Mouse (Mus musculus) forebrain, embryonic 10.5 days (tissue): Measurements from ENCODE around the gene Arf3. TPM values are rescaled to one million over a fixed set of nuclear protein-coding genes. Genes with fewer than 3 reads are reported as not detected.

Source experiments
- DNase-seq: peaks from one replicate; pipeline ENCODE4 v3.0.0-alpha.2; 2017; ENCODE audit warnings: low spot score; ENCODE audit errors: extremely low spot score
- H3K27ac ChIP-seq: fragments of 300-500 bp; sonication (generic); 2 replicates; pipeline ENCODE4 v1.5.1; 2016; ENCODE audit warnings: mild to moderate bottlenecking
- H3K27me3 ChIP-seq: fragments of 300-500 bp; sonication (generic); 2 replicates; pipeline ENCODE4 v1.6.1; 2016; ENCODE audit warnings: mild to moderate bottlenecking; ENCODE audit not compliant: poor library complexity, severe bottlenecking
- H3K36me3 ChIP-seq: fragments of 300-500 bp; sonication (generic); replicated peaks from 2 replicates; pipeline ENCODE4 v1.6.1; 2016; ENCODE audit warnings: mild to moderate bottlenecking, moderate library complexity
- H3K4me1 ChIP-seq: fragments of 300-500 bp; sonication (generic); 2 replicates; pipeline ENCODE4 v1.6.1; 2016
- H3K4me3 ChIP-seq: fragments of 300-500 bp; sonication (generic); 2 replicates; pipeline ENCODE4 v1.5.1; 2016; ENCODE audit warnings: mild to moderate bottlenecking, moderate library complexity
- H3K9me3 ChIP-seq: fragments of 300-500 bp; sonication (generic); 2 replicates; pipeline ENCODE4 v1.6.1; 2016; ENCODE audit warnings: mild to moderate bottlenecking, moderate library complexity
- WGBS: fragments of 180-500 bp; shearing (Covaris S2); methylation state at CpG from one replicate; pipeline ENCODE4 v1.1.7; 2016; 5-methylcytosine and 5-hydroxymethylcytosine counted together
- polyA plus RNA-seq: library from polyadenylated mRNA; unstranded; fragments of >200 nt; fragmentation: Nextera tagmentation; extraction: Ambion mirVana; gene quantifications from 2 replicates; pipeline ENCODE4 v1.2.1, GENCODE M21; 2016

Gene Arf3
- polyA plus RNA-seq, 1 experiment from 2014 or later: 42.1 TPM

GRCm38 (mm10) chr15:98737881-98738280, 25.1 kb downstream of the Arf3 start:
- Histone ChIP-seq H3K4me1 (no peaks in the 10 kb centered on the region), H3K9me3 (no peaks in the 10 kb centered on the region), H3K36me3 (peaks cover 80% of the 10 kb centered on the region), H3K27ac (no peak overlapping the region), H3K4me3 (no peak overlapping the region), H3K27me3 (no peaks in the 10 kb centered on the region)
- no peak for DNase-seq

GRCm38 (mm10) chr15:98736521-98736920, 26.5 kb downstream of the Arf3 start:
- 90% methylated on average over 10 of the region's 10 CpGs for WGBS

GRCm38 (mm10) chr15:98733976-98734566, 28.9 kb downstream of the Arf3 start:
- WGBS: 89% methylated on average over 5 of the region's 5 CpGs
- no peak for DNase-seq

More at GRCm38 (mm10) chr15:98736521-98736920, 26.5 kb downstream of the Arf3 start:
- Histone ChIP-seq H3K27ac (no peak overlapping the region), H3K4me1 (peaks cover 5% of the 10 kb centered on the region), H3K4me3 (no peak overlapping the region), H3K9me3 (no peaks in the 10 kb centered on the region), H3K36me3 (peaks cover 66% of the 10 kb centered on the region), H3K27me3 (no peaks in the 10 kb centered on the region)
- no peak for DNase-seq

GRCm38 (mm10) chr15:98733370-98733769, 29.6 kb downstream of the Arf3 start:
- H3K36me3 ChIP-seq: peaks cover 34% of the 10 kb centered on the region
- H3K27ac ChIP-seq: no peak overlapping the region
- H3K9me3 ChIP-seq: no peaks in the 10 kb centered on the region
- peaks cover 15% of the 10 kb centered on the region for H3K27me3 ChIP-seq
- DNase-seq: no peak
- H3K4me1 ChIP-seq: peaks cover 7% of the 10 kb centered on the region
- WGBS: 78% methylated on average over 6 of the region's 6 CpGs
- H3K4me3 ChIP-seq: no peak overlapping the region

More at GRCm38 (mm10) chr15:98733976-98734566, 28.9 kb downstream of the Arf3 start:
- peaks cover 41% of the 10 kb centered on the region for H3K36me3 ChIP-seq
- H3K4me3 ChIP-seq: no peak overlapping the region
- H3K27ac ChIP-seq: no peak overlapping the region
- H3K4me1 ChIP-seq: peaks cover 5% of the 10 kb centered on the region
- peaks cover 8% of the 10 kb centered on the region for H3K27me3 ChIP-seq
- no peaks in the 10 kb centered on the region for H3K9me3 ChIP-seq

GRCm38 (mm10) chr15:98732006-98732531, 30.9 kb downstream of the Arf3 start:
- H3K36me3 ChIP-seq: peaks cover 21% of the 10 kb centered on the region
- 74% methylated on average over 8 of the region's 8 CpGs for WGBS
- H3K27ac ChIP-seq: no peak overlapping the region
- H3K27me3 ChIP-seq: peaks cover 28% of the 10 kb centered on the region
- H3K4me1 ChIP-seq: peaks cover 20% of the 10 kb centered on the region
- DNase-seq: no peak
- no peak overlapping the region for H3K4me3 ChIP-seq
- H3K9me3 ChIP-seq: no peaks in the 10 kb centered on the region

GRCm38 (mm10) chr15:98730790-98731189, 32.2 kb downstream of the Arf3 start:
- H3K4me3 ChIP-seq: no peak overlapping the region
- no peak for DNase-seq

GRCm38 (mm10) chr15:98729791-98730545, 33.0 kb downstream of the Arf3 start:
- WGBS: 80% methylated on average over 7 of the region's 7 CpGs
- Histone ChIP-seq H3K27me3 (peaks cover 47% of the 10 kb centered on the region), H3K9me3 (no peaks in the 10 kb centered on the region), H3K27ac (no peak overlapping the region), H3K4me1 (peaks cover 29% of the 10 kb centered on the region), H3K4me3 (no peak overlapping the region), H3K36me3 (peaks cover under 1% of the 10 kb centered on the region)
- no peak for DNase-seq

More at GRCm38 (mm10) chr15:98730790-98731189, 32.2 kb downstream of the Arf3 start:
- Histone ChIP-seq H3K27me3 (peaks cover 39% of the 10 kb centered on the region), H3K4me1 (peaks cover 29% of the 10 kb centered on the region), H3K9me3 (no peaks in the 10 kb centered on the region), H3K27ac (no peak overlapping the region), H3K36me3 (peaks cover 9% of the 10 kb centered on the region)
- WGBS: 87% methylated on average over 6 of the region's 6 CpGs

- H3K27ac ChIP-seq: no peak overlapping the region
- peaks cover 43% of the 10 kb centered on the region for H3K4me1 ChIP-seq
- peak overlapping the region; percentile 62 for H3K4me3 ChIP-seq
- H3K27me3 ChIP-seq: peaks cover 63% of the 10 kb centered on the region
- WGBS: 43% methylated on average over 9 of the region's 9 CpGs
- DNase-seq: no peak
- H3K9me3 ChIP-seq: no peaks in the 10 kb centered on the region
- no peaks in the 10 kb centered on the region for H3K36me3 ChIP-seq
These were observed 34.6 kb downstream of the Arf3 start for GRCm38 (mm10) chr15:98728366-98728765.

- WGBS: under 1% methylated on average over 39 of the region's 39 CpGs
- Histone ChIP-seq H3K36me3 (no peaks in the 10 kb centered on the region), H3K9me3 (no peaks in the 10 kb centered on the region), H3K4me3 (peak within 1 kb of the TSS; percentile 62), H3K4me1 (peaks cover 50% of the 10 kb centered on the region), H3K27me3 (peaks cover 70% of the 10 kb centered on the region), H3K27ac (peak within 1 kb of the TSS; percentile 76)
- peak; percentile 76 for DNase-seq
These were observed 35.3 kb downstream of the Arf3 start, which contains the start of gene Fkbp11 for GRCm38 (mm10) chr15:98727443-98728321. TSS of gene Fkbp11 (minus strand) at chr15:98728198.

GRCm38 (mm10) chr15:98726746-98727145, 36.3 kb downstream of the Arf3 start:
- H3K4me1 ChIP-seq: peaks cover 53% of the 10 kb centered on the region

GRCm38 (mm10) chr15:98726079-98726478, 36.9 kb downstream of the Arf3 start:
- WGBS: 85% methylated on average over 4 of the region's 4 CpGs
- Histone ChIP-seq H3K4me1 (peaks cover 55% of the 10 kb centered on the region), H3K9me3 (no peaks in the 10 kb centered on the region), H3K4me3 (no peak overlapping the region), H3K27ac (no peak overlapping the region), H3K27me3 (peaks cover 82% of the 10 kb centered on the region), H3K36me3 (no peaks in the 10 kb centered on the region)
- DNase-seq: no peak

More at GRCm38 (mm10) chr15:98726746-98727145, 36.3 kb downstream of the Arf3 start:
- 45% methylated on average over 7 of the region's 7 CpGs for WGBS
- no peaks in the 10 kb centered on the region for H3K9me3 ChIP-seq
- peak overlapping the region; percentile 76; the same call in 1 of the 2 replicates for H3K27ac ChIP-seq
- H3K4me3 ChIP-seq: peak overlapping the region; percentile 62
- no peak for DNase-seq
- H3K36me3 ChIP-seq: no peaks in the 10 kb centered on the region
- H3K27me3 ChIP-seq: peaks cover 75% of the 10 kb centered on the region

- no peak overlapping the region for H3K4me3 ChIP-seq
- H3K27ac ChIP-seq: no peak overlapping the region
- no peak for DNase-seq
- peaks cover 86% of the 10 kb centered on the region for H3K27me3 ChIP-seq
- no peaks in the 10 kb centered on the region for H3K36me3 ChIP-seq
- 42% methylated on average over 19 of the region's 19 CpGs for WGBS
- H3K4me1 ChIP-seq: peaks cover 55% of the 10 kb centered on the region
- no peaks in the 10 kb centered on the region for H3K9me3 ChIP-seq
These were observed 38.6 kb downstream of the Arf3 start for GRCm38 (mm10) chr15:98724441-98724840.
